Mouse (Mus musculus) CH12.LX (cell line): Measurements from ENCODE around the gene Gstm3. TPM values are rescaled to one million over a fixed set of nuclear protein-coding genes. Genes with fewer than 3 reads are reported as not detected.
A peak's percentile ranks its signal among the peaks of the same experiment; 100 is the strongest.

Experiments
- DNase-seq: peaks from one replicate; pipeline ENCODE4 v3.0.0-alpha.2; 2013; ENCODE audit errors: extremely low read depth
- H3K27ac ChIP-seq: 2 replicates; pipeline ENCODE4 v1.5.1; 2012; ENCODE audit warnings: low read depth, mild to moderate bottlenecking, control low read depth, moderate library complexity; ENCODE audit not compliant: insufficient read depth
- H3K27me3 ChIP-seq: replicated peaks from 2 replicates; pipeline ENCODE3; 2012; ENCODE audit warnings: inconsistent platforms
- H3K36me3 ChIP-seq, 2 experiments: replicated peaks in 1 of 2; 2 replicates each; pipeline versions ENCODE3 to v1.6.1; 2012; ENCODE audit warnings: inconsistent platforms in 1 of 2, low read length in 1 of 2, mild to moderate bottlenecking in 1 of 2, mixed read lengths in 1 of 2, moderate library complexity in 1 of 2; ENCODE audit not compliant: control insufficient read depth in 1 of 2, insufficient read depth in 1 of 2
- H3K4me1 ChIP-seq, 2 experiments: 2 replicates each; pipeline ENCODE4 v1.6.1; 2012; ENCODE audit warnings: inconsistent platforms in 1 of 2, moderate library complexity in 1 of 2; ENCODE audit not compliant: insufficient read depth in 2 of 2, control insufficient read depth in 1 of 2
- H3K4me2 ChIP-seq: 2 replicates; pipeline ENCODE4 v1.6.1; 2012; ENCODE audit warnings: low read depth, mild to moderate bottlenecking, control low read depth; ENCODE audit not compliant: poor library complexity, insufficient read depth, severe bottlenecking
- H3K4me3 ChIP-seq, 3 experiments: fragments of 150-350 bp in 1 of 3; sonication (generic) in 1 of 3; replicated peaks in 1 of 3; 2 replicates each; pipeline versions ENCODE3 to v1.5.1; 2011 to 2012; ENCODE audit warnings: low read depth in 2 of 3, low read length in 2 of 3, mild to moderate bottlenecking in 2 of 3, moderate library complexity in 2 of 3, control low read depth in 1 of 3, improper control_type of control experiment in 1 of 3, inconsistent platforms in 1 of 3, mixed read lengths in 1 of 3; ENCODE audit not compliant: poor library complexity in 1 of 3
- H3K79me2 ChIP-seq: replicated peaks from 2 replicates; pipeline ENCODE4 v1.6.1; 2012; ENCODE audit warnings: mild to moderate bottlenecking, moderate library complexity; ENCODE audit not compliant: control insufficient read depth, poor library complexity, insufficient read depth, severe bottlenecking; ENCODE audit errors: extremely low read depth
- H3K9ac ChIP-seq: 2 replicates; pipeline ENCODE4 v1.6.1; 2012; ENCODE audit warnings: low read depth, mild to moderate bottlenecking, control low read depth, moderate library complexity; ENCODE audit not compliant: insufficient read depth
- H3K9me3 ChIP-seq: replicated peaks from 2 replicates; pipeline ENCODE3; 2012; ENCODE audit warnings: low read length, inconsistent platforms, mixed read lengths
- BHLHE40 ChIP-seq: IDR thresholded peaks from 2 replicates; pipeline ENCODE4 v1.6.1; 2011; ENCODE audit warnings: mild to moderate bottlenecking, low read depth, low read length, improper control_type of control experiment
- CTCF ChIP-seq, 2 experiments: IDR thresholded peaks in 1 of 2; conservative IDR thresholded peaks in 1 of 2; 2 replicates each; pipeline ENCODE4 v1.5.1; 2011 to 2012; ENCODE audit warnings: low read depth in 2 of 2, low read length in 2 of 2, improper control_type of control experiment in 1 of 2, inconsistent platforms in 1 of 2, mild to moderate bottlenecking in 1 of 2, moderate library complexity in 1 of 2
- HCFC1 ChIP-seq: IDR thresholded peaks from 2 replicates; pipeline ENCODE4 v1.6.1; 2012; ENCODE audit warnings: low read depth, mild to moderate bottlenecking, inconsistent platforms, low read length, improper control_type of control experiment
- JUND ChIP-seq: conservative IDR thresholded peaks from 2 replicates; pipeline ENCODE4 v1.6.1; 2011; ENCODE audit warnings: low read depth, low read length, improper control_type of control experiment
- MAFK ChIP-seq: IDR thresholded peaks from 2 replicates; pipeline ENCODE4 v1.6.1; 2011; ENCODE audit warnings: low read length, improper control_type of control experiment; ENCODE audit not compliant: insufficient replicate concordance
- MAX ChIP-seq: IDR thresholded peaks from 2 replicates; pipeline ENCODE4 v1.6.1; 2011; ENCODE audit warnings: low read length, improper control_type of control experiment
- NELFE ChIP-seq: IDR thresholded peaks from 2 replicates; pipeline ENCODE4 v1.6.1; 2011; ENCODE audit warnings: low read depth, low read length, improper control_type of control experiment
- SIN3A ChIP-seq: IDR thresholded peaks from 2 replicates; pipeline ENCODE4 v1.6.1; 2012; ENCODE audit warnings: low read length, improper control_type of control experiment, inconsistent platforms
- ZC3H11A ChIP-seq: IDR thresholded peaks from 2 replicates; pipeline ENCODE4 v1.6.1; 2012; ENCODE audit warnings: low read depth, mild to moderate bottlenecking, inconsistent platforms, low read length, improper control_type of control experiment
- dilution Hi-C: fragments of 300-500 bp; cut with MboI; formaldehyde crosslinking; loops from 2 replicates; pipeline ENCODE4 v1.14.3; 2020; ENCODE audit warnings: low sequenced_read_pairs; ENCODE audit not compliant: extremely low pct_unique_long_range_greater_than_20kb, extremely low pct_ligation_motif_present
- in situ Hi-C: fragments of 300-500 bp; cut with MboI; formaldehyde crosslinking; loops from 3 replicates; pipeline ENCODE4 v1.14.3; 2019; ENCODE audit warnings: low sequenced_read_pairs, low pct_ligation_motif_present, low pct_unique_long_range_greater_than_20kb, mixed read lengths
- polyA plus RNA-seq: library from polyadenylated mRNA; unstranded; fragments of >175 nt; gene quantifications from 2 replicates; pipeline ENCODE4 v1.2.1, GENCODE M21; 2012; ENCODE audit warnings: low read depth; ENCODE audit not compliant: insufficient read length
- total RNA-seq, 2 experiments: library from RNA; depleted of rRNA; stranded (reverse); fragments of 300-350 nt in 1 of 2; fragments of >200 nt in 1 of 2; gene quantifications; 2 replicates each; pipeline ENCODE4 v1.2.3; 2012 to 2014

Gstm3 gene
- total and polyA plus RNA-seq, 3 experiments: not detected

GRCm38 (mm10) chr3:107917097-107917496 is 52.0 kb downstream of the Gstm3 start:
- Histone ChIP-seq H3K36me3 (no peaks in the 10 kb centered on the region), H3K27me3 (peaks cover 22% of the 10 kb centered on the region), H3K4me3 (no peak overlapping the region), H3K79me2 (no peaks in the 10 kb centered on the region), H3K4me1 (no peaks in the 10 kb centered on the region), H3K4me2 (no peak overlapping the region), H3K9ac (no peak overlapping the region), H3K27ac (no peak overlapping the region), H3K9me3 (peaks cover 2% of the 10 kb centered on the region)
- in situ Hi-C loops (loop anchor here (10.0 kb wide), 1 partner anchor 52 kb away; no protein-coding TSS in a partner anchor), dilution Hi-C loops (no loop called here)
- DNase-seq: peak; percentile 21
- TF ChIP-seq CTCF (conservative IDR thresholded peaks at IDR 0.05 in 1 of 2, IDR thresholded peaks at IDR 0.05 in 1 of 2; ENCODE audit: low read depth in 2 of 2, low read length in 2 of 2) (peak; percentile 20 to 42; a peak in 2 of 4 replicates), HCFC1 (no peak), ZC3H11A (no peak)

DNA sequence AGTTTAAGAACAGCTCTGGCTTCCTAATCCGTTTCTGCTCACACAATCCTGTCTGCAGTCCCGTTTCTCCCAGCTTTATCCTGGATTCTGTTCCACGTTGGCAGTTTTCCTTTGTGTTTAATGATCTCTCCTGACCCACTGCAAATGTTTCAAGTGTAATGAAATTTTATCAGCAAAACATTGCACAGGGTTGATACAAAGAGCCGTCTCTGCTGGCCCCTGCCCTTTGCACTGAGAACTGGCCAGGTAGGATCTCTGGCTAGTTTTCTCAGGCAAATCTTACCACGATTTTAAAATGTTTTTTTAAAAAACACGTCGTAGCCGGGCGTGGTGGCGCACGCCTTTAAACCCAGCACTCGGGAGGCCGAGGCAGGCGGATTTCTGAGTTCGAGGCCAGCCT is 52.4 kb downstream of the Gstm3 start:
- H3K9ac ChIP-seq: no peak overlapping the region
- dilution Hi-C loops: no loop called here
- no peaks in the 10 kb centered on the region for H3K36me3 ChIP-seq
- no peak overlapping the region for H3K27ac ChIP-seq
- DNase-seq: no peak
- no peaks in the 10 kb centered on the region for H3K4me1 ChIP-seq
- H3K79me2 ChIP-seq: no peaks in the 10 kb centered on the region
- in situ Hi-C loops: loop anchor here (10.0 kb wide), 1 partner anchor 52 kb away; no protein-coding TSS in a partner anchor
- H3K9me3 ChIP-seq: peaks cover 2% of the 10 kb centered on the region
- no peak overlapping the region for H3K4me3 ChIP-seq
- no peak overlapping the region for H3K4me2 ChIP-seq
- TF ChIP-seq MAX: no peak
- no peak for TF ChIP-seq MAFK
- no peak for TF ChIP-seq NELFE
- TF ChIP-seq BHLHE40: no peak
- no peak for TF ChIP-seq JUND
- no peak for TF ChIP-seq SIN3A
- peaks cover 24% of the 10 kb centered on the region for H3K27me3 ChIP-seq

Other genes with a start within 250 kb of the Gstm3 start
- 2.5 and 3.4 TPM in 2 replicates for gene Csf1, start 208.8 kb downstream of the Gstm3 start, total RNA-seq (2012; rRNA removed)
- gene Csf1, start 208.8 kb downstream of the Gstm3 start, total RNA-seq (2014; rRNA removed): 2.9 and 3.4 TPM in 2 replicates
- gene Csf1, start 208.8 kb downstream of the Gstm3 start, polyA plus RNA-seq: 15.0 and 17.4 TPM in 2 replicates
- gene Eps8l3, start 92.1 kb downstream of the Gstm3 start, total RNA-seq (2012; rRNA removed): not detected in 2 replicates
- not detected in 2 replicates for gene Eps8l3, start 92.1 kb downstream of the Gstm3 start, total RNA-seq (2014; rRNA removed)
- not detected in 2 replicates for gene Eps8l3, start 92.1 kb downstream of the Gstm3 start, polyA plus RNA-seq
- gene Gstm5, start 73.5 kb downstream of the Gstm3 start, total RNA-seq (2012; rRNA removed): 3.3 and 4.9 TPM in 2 replicates
- gene Gstm5, start 73.5 kb downstream of the Gstm3 start, total RNA-seq (2014; rRNA removed): 2.2 and 4.2 TPM in 2 replicates
- 4.2 and 5.2 TPM in 2 replicates for gene Gstm5, start 73.5 kb downstream of the Gstm3 start, polyA plus RNA-seq
- gene Gstm7, start 37.5 kb downstream of the Gstm3 start, total RNA-seq (2012; rRNA removed): not detected in 2 replicates
- gene Gstm7, start 37.5 kb downstream of the Gstm3 start, total RNA-seq (2014; rRNA removed): not detected in 2 replicates
- gene Gstm7, start 37.5 kb downstream of the Gstm3 start, polyA plus RNA-seq: not detected in 2 replicates
- 0.17 TPM in 1 of 2 replicates, not detected in the other for gene Gstm6, start 25.5 kb downstream of the Gstm3 start, total RNA-seq (2012; rRNA removed)
- gene Gstm6, start 25.5 kb downstream of the Gstm3 start, total RNA-seq (2014; rRNA removed): 0.35 TPM in 1 of 2 replicates, not detected in the other
- 0.44 TPM in 1 of 2 replicates, not detected in the other for gene Gstm6, start 25.5 kb downstream of the Gstm3 start, polyA plus RNA-seq
- gene Gstm2, start 17.2 kb upstream of the Gstm3 start, total RNA-seq (2012; rRNA removed): 0.13 TPM in 2 replicates
- gene Gstm2, start 17.2 kb upstream of the Gstm3 start, total RNA-seq (2014; rRNA removed): not detected in 2 replicates
- 0.49 and 0.53 TPM in 2 replicates for gene Gstm2, start 17.2 kb upstream of the Gstm3 start, polyA plus RNA-seq
- gene Gstm1, start 48.7 kb upstream of the Gstm3 start, total RNA-seq (2012; rRNA removed): 0.25 TPM in 1 of 2 replicates, not detected in the other
- gene Gstm1, start 48.7 kb upstream of the Gstm3 start, total RNA-seq (2014; rRNA removed): 0.24 and 0.35 TPM in 2 replicates
- gene Gstm1, start 48.7 kb upstream of the Gstm3 start, polyA plus RNA-seq: 5.4 and 8.8 TPM in 2 replicates
- 4.5 and 7.0 TPM in 2 replicates for gene Gstm4, start 75.6 kb upstream of the Gstm3 start, total RNA-seq (2012; rRNA removed)
- gene Gstm4, start 75.6 kb upstream of the Gstm3 start, total RNA-seq (2014; rRNA removed): 2.0 and 2.9 TPM in 2 replicates
- 19.1 and 22.1 TPM in 2 replicates for gene Gstm4, start 75.6 kb upstream of the Gstm3 start, polyA plus RNA-seq
- 55.8 and 60.5 TPM in 2 replicates for gene Ampd2, start 117.4 kb upstream of the Gstm3 start, total RNA-seq (2012; rRNA removed)
- gene Ampd2, start 117.4 kb upstream of the Gstm3 start, total RNA-seq (2014; rRNA removed): 28.3 and 28.6 TPM in 2 replicates
- 82.5 and 85.9 TPM in 2 replicates for gene Ampd2, start 117.4 kb upstream of the Gstm3 start, polyA plus RNA-seq
- 15.5 and 17.5 TPM in 2 replicates for gene Gnat2, start 123.5 kb upstream of the Gstm3 start, total RNA-seq (2012; rRNA removed)
- gene Gnat2, start 123.5 kb upstream of the Gstm3 start, total RNA-seq (2014; rRNA removed): 10.1 and 11.2 TPM in 2 replicates
- 13.3 and 14.8 TPM in 2 replicates for gene Gnat2, start 123.5 kb upstream of the Gstm3 start, polyA plus RNA-seq
- 54.1 and 59.8 TPM in 2 replicates for gene Gnai3, start 176.9 kb upstream of the Gstm3 start, total RNA-seq (2012; rRNA removed)
- gene Gnai3, start 176.9 kb upstream of the Gstm3 start, total RNA-seq (2014; rRNA removed): 145 and 159 TPM in 2 replicates
- 78.7 and 82.4 TPM in 2 replicates for gene Gnai3, start 176.9 kb upstream of the Gstm3 start, polyA plus RNA-seq
- 0.04 TPM in 1 of 2 replicates, not detected in the other for gene Gpr61, start 185.6 kb upstream of the Gstm3 start, total RNA-seq (2012; rRNA removed)
- gene Gpr61, start 185.6 kb upstream of the Gstm3 start, total RNA-seq (2014; rRNA removed): not detected in 2 replicates
- gene Gpr61, start 185.6 kb upstream of the Gstm3 start, polyA plus RNA-seq: 0.27 and 0.33 TPM in 2 replicates
- gene Amigo1, start 217.1 kb upstream of the Gstm3 start, total RNA-seq (2012; rRNA removed): 0.59 and 0.76 TPM in 2 replicates
- gene Amigo1, start 217.1 kb upstream of the Gstm3 start, total RNA-seq (2014; rRNA removed): 0.07 and 0.21 TPM in 2 replicates
- gene Amigo1, start 217.1 kb upstream of the Gstm3 start, polyA plus RNA-seq: 0.12 TPM in 1 of 2 replicates, not detected in the other
- 2.4 and 2.6 TPM in 2 replicates for gene Cyb561d1, start 231.9 kb upstream of the Gstm3 start, total RNA-seq (2012; rRNA removed)
- 2.0 and 2.2 TPM in 2 replicates for gene Cyb561d1, start 231.9 kb upstream of the Gstm3 start, total RNA-seq (2014; rRNA removed)
- 4.0 and 4.1 TPM in 2 replicates for gene Cyb561d1, start 231.9 kb upstream of the Gstm3 start, polyA plus RNA-seq
- 4.2 and 4.5 TPM in 2 replicates for gene Atxn7l2, start 241.7 kb upstream of the Gstm3 start, total RNA-seq (2012; rRNA removed)
- 3.4 and 3.8 TPM in 2 replicates for gene Atxn7l2, start 241.7 kb upstream of the Gstm3 start, total RNA-seq (2014; rRNA removed)
- 10.7 and 13.3 TPM in 2 replicates for gene Atxn7l2, start 241.7 kb upstream of the Gstm3 start, polyA plus RNA-seq